Mouse (Mus musculus): ENCODE data around the gene Mrps26. TPM values are rescaled to one million over a fixed set of nuclear protein-coding genes. Genes with fewer than 3 reads are reported as not detected.

Mrps26 gene
- polyA plus RNA-seq, 1 experiment from 2014 or later: 107 TPM

DNA sequence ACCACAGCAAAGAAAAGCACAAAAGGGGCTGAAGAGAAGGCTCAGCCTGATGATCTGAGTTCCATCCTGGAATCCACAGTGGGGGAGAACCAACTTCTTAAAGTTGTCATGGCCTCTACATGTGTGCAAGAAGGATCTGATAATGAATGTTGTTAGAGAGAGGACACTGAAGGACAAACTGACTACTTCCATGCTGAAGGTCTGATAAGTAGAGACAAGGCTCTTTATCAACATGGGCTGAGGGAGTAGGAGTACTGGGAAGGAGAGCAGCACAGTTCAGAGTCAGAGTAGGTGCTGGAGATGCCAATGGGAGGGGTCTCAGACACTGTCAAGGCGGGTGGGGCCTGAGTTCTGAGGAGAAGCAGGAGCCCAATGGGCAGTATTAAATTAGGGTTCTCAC, 32.1 kb downstream of the Mrps26 start:
- H3K4me3 ChIP-seq (replicated peaks; ENCODE audit: low read length): no peak overlapping the region
- ATAC-seq (ENCODE audit: low FRiP score) (no peak), DNase-seq (ENCODE audit: low spot score) (no peak)
- H3K27me3 ChIP-seq (ENCODE audit: control insufficient read depth, insufficient read depth, low read length): no peaks in the 10 kb centered on the region
- H3K4me2 ChIP-seq (replicated peaks): no peak overlapping the region
- no peaks in the 10 kb centered on the region for H3K4me1 ChIP-seq (replicated peaks; ENCODE audit: control insufficient read depth, insufficient read depth, low read length)
- no peaks in the 10 kb centered on the region for H3K9me3 ChIP-seq (ENCODE audit: control insufficient read depth, low read length)
- H3K36me3 ChIP-seq (replicated peaks; ENCODE audit: control insufficient read depth, insufficient read depth): peaks cover 78% of the 10 kb centered on the region
- WGBS: 90% methylated on average over 1 of the region's 1 CpGs
- no peak overlapping the region for H3K9ac ChIP-seq
- H3K27ac ChIP-seq: no peak overlapping the region

GRCm38 (mm10) chr2:130597601-130598010, 34.1 kb downstream of the Mrps26 start:
- DNase-seq (ENCODE audit: low spot score): peak; percentile 65
- Histone ChIP-seq H3K4me1 (replicated peaks; ENCODE audit: control insufficient read depth, insufficient read depth, low read length) (no peaks in the 10 kb centered on the region), H3K27ac (no peak overlapping the region), H3K9ac (no peak overlapping the region), H3K27me3 (ENCODE audit: control insufficient read depth, insufficient read depth, low read length) (no peaks in the 10 kb centered on the region), H3K36me3 (replicated peaks; ENCODE audit: control insufficient read depth, insufficient read depth) (peaks cover 84% of the 10 kb centered on the region), H3K4me3 (replicated peaks; ENCODE audit: low read length) (no peak overlapping the region), H3K4me2 (replicated peaks) (no peak overlapping the region), H3K9me3 (ENCODE audit: control insufficient read depth, low read length) (no peaks in the 10 kb centered on the region)
- WGBS: 7% methylated on average over 1 of the region's 1 CpGs
- ATAC-seq (ENCODE audit: low FRiP score): peak; percentile 17; the same call in 1 of the 2 replicates

- no peak overlapping the region for H3K4me2 ChIP-seq (replicated peaks)
- no peaks in the 10 kb centered on the region for H3K27me3 ChIP-seq (ENCODE audit: control insufficient read depth, insufficient read depth, low read length)
- no peak for DNase-seq (ENCODE audit: low spot score)
- H3K4me3 ChIP-seq (replicated peaks; ENCODE audit: low read length): no peak overlapping the region
- H3K4me1 ChIP-seq (replicated peaks; ENCODE audit: control insufficient read depth, insufficient read depth, low read length): no peaks in the 10 kb centered on the region
- no peak overlapping the region for H3K9ac ChIP-seq
- H3K9me3 ChIP-seq (ENCODE audit: control insufficient read depth, low read length): no peaks in the 10 kb centered on the region
- H3K27ac ChIP-seq: no peak overlapping the region
- 81% methylated on average over 3 of the region's 3 CpGs for WGBS
- H3K36me3 ChIP-seq (replicated peaks; ENCODE audit: control insufficient read depth, insufficient read depth): peaks cover 85% of the 10 kb centered on the region
- ATAC-seq (ENCODE audit: low FRiP score): no peak
Measured at GRCm38 (mm10) chr2:130598399-130598798, 34.9 kb downstream of the Mrps26 start.

DNA sequence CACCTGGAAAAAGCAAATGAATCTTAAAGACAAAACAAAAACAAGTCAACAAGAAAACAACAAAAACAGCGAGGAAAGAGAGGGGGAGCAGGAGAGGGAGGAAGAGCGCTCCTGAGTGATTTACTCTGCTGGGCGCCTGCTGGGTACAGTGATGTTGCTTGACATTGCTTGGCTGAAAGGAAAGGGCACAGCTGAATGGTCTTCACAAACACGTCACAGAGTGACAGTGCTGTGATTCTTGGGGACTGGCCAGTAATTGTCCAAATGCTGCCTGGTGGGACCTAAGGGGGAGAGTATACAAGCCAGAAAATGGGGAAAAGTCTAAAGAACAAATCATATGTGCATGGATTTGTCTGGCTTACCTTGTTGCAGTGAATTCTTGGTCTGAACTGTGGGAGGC, 38.7 kb downstream of the Mrps26 start:
- Histone ChIP-seq H3K4me2 (replicated peaks) (no peak overlapping the region), H3K4me1 (replicated peaks; ENCODE audit: control insufficient read depth, insufficient read depth, low read length) (no peaks in the 10 kb centered on the region), H3K4me3 (replicated peaks; ENCODE audit: low read length) (no peak overlapping the region), H3K9ac (no peak overlapping the region), H3K9me3 (ENCODE audit: control insufficient read depth, low read length) (no peaks in the 10 kb centered on the region), H3K36me3 (replicated peaks; ENCODE audit: control insufficient read depth, insufficient read depth) (peaks cover 67% of the 10 kb centered on the region), H3K27me3 (ENCODE audit: control insufficient read depth, insufficient read depth, low read length) (no peaks in the 10 kb centered on the region), H3K27ac (no peak overlapping the region)
- WGBS: 87% methylated on average over 4 of the region's 4 CpGs
- DNase-seq (ENCODE audit: low spot score): no peak
- ATAC-seq (ENCODE audit: low FRiP score): no peak

DNA sequence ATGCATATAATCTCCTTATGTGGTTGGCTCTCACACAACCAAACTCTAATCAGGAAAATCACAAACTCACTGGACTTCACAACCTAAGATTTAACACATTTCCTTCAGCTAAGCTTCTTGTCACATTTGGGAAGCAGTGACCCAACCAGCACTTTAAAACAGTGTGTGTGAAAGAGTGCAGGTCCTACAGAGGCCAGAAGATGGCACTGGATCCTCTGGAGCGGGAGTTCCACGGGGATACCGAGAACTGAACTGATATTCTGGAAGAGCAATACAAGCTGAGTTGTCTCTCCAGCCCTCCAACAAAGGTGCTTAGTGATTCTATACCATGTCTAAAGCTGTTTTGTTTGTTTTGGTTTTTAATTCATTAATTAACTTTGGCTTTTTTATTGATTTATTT, 49.5 kb downstream of the Mrps26 start:
- Histone ChIP-seq H3K9ac (no peak overlapping the region), H3K27ac (no peak overlapping the region), H3K4me1 (replicated peaks; ENCODE audit: control insufficient read depth, insufficient read depth, low read length) (no peaks in the 10 kb centered on the region), H3K9me3 (ENCODE audit: control insufficient read depth, low read length) (no peaks in the 10 kb centered on the region), H3K4me3 (replicated peaks; ENCODE audit: low read length) (no peak overlapping the region), H3K36me3 (replicated peaks; ENCODE audit: control insufficient read depth, insufficient read depth) (peaks cover 43% of the 10 kb centered on the region), H3K27me3 (ENCODE audit: control insufficient read depth, insufficient read depth, low read length) (no peaks in the 10 kb centered on the region), H3K4me2 (replicated peaks) (no peak overlapping the region)
- DNase-seq (ENCODE audit: low spot score): no peak
- WGBS: 63% methylated on average over 3 of the region's 3 CpGs
- no peak for ATAC-seq (ENCODE audit: low FRiP score)

Small RNA genes within 50 kb of the gene (microRNA-seq; reads per million reads assigned to microRNA genes)
- not detected for gene Gm23876

Other genes with a start within 250 kb of the Mrps26 start
- gene Cpxm1, start 166.2 kb upstream of the Mrps26 start, polyA plus RNA-seq (2014; fragmentation: Nextera tagmentation; extraction: Ambion mirVana): 22.8 and 23.8 TPM in 2 replicates
- gene Gm28372, start 158.5 kb upstream of the Mrps26 start, polyA plus RNA-seq (2014; fragmentation: Nextera tagmentation; extraction: Ambion mirVana): 0.35 TPM in 1 of 2 replicates, not detected in the other
- gene 1700020A23Rik, start 158.5 kb upstream of the Mrps26 start, polyA plus RNA-seq (2014; fragmentation: Nextera tagmentation; extraction: Ambion mirVana): 0.72 TPM in 1 of 2 replicates, not detected in the other
- not detected in 2 replicates for gene Tmem239, start 157.3 kb upstream of the Mrps26 start, polyA plus RNA-seq (2014; fragmentation: Nextera tagmentation; extraction: Ambion mirVana)
- gene Vps16, start 139.4 kb upstream of the Mrps26 start, polyA plus RNA-seq (2014; fragmentation: Nextera tagmentation; extraction: Ambion mirVana): 75.9 and 91.3 TPM in 2 replicates
- 9.0 and 11.3 TPM in 2 replicates for gene Pced1a, start 139.0 kb upstream of the Mrps26 start, polyA plus RNA-seq (2014; fragmentation: Nextera tagmentation; extraction: Ambion mirVana)
- gene Ptpra, start 113.5 kb upstream of the Mrps26 start, polyA plus RNA-seq (2014; fragmentation: Nextera tagmentation; extraction: Ambion mirVana): 158 and 171 TPM in 2 replicates
- 0.87 TPM in 1 of 2 replicates, not detected in the other for gene Oxt, start 12.4 kb downstream of the Mrps26 start, polyA plus RNA-seq (2014; fragmentation: Nextera tagmentation; extraction: Ambion mirVana)
- gene Avp, start 18.8 kb downstream of the Mrps26 start, polyA plus RNA-seq (2014; fragmentation: Nextera tagmentation; extraction: Ambion mirVana): not detected in 2 replicates
- gene Fastkd5, start 66.3 kb downstream of the Mrps26 start, polyA plus RNA-seq (2014; fragmentation: Nextera tagmentation; extraction: Ambion mirVana): 11.5 and 12.8 TPM in 2 replicates
- gene Ubox5, start 66.3 kb downstream of the Mrps26 start, polyA plus RNA-seq (2014; fragmentation: Nextera tagmentation; extraction: Ambion mirVana): 9.7 and 12.6 TPM in 2 replicates
- 5.3 and 5.7 TPM in 2 replicates for gene Lzts3, start 79.1 kb downstream of the Mrps26 start, polyA plus RNA-seq (2014; fragmentation: Nextera tagmentation; extraction: Ambion mirVana)
- gene Ddrgk1, start 100.9 kb downstream of the Mrps26 start, polyA plus RNA-seq (2014; fragmentation: Nextera tagmentation; extraction: Ambion mirVana): 62.5 and 65.3 TPM in 2 replicates
- gene Itpa, start 103.9 kb downstream of the Mrps26 start, polyA plus RNA-seq (2014; fragmentation: Nextera tagmentation; extraction: Ambion mirVana): 115 and 116 TPM in 2 replicates
- 0.78 and 0.82 TPM in 2 replicates for gene Slc4a11, start 133.8 kb downstream of the Mrps26 start, polyA plus RNA-seq (2014; fragmentation: Nextera tagmentation; extraction: Ambion mirVana)

Measured in hindbrain, embryonic 14.5 days (tissue).